Mouse (Mus musculus): ENCODE measurements at regions not wholly inside any gene's neighbourhood (a gene's known extent, or its start where the extent isn't known, plus 50 kb on each side); places are given as distances from the start of the nearest gene placed in this dataset.

GRCm38 (mm10) chr16:78197252-78197896 lies 103.9 kb upstream of the Cxadr start:
- DNase-seq (ENCODE audit: low spot score) (no peak), ATAC-seq (ENCODE audit: extremely low read depth, insufficient number of reproducible peaks, low FRiP score, poor library complexity, severe bottlenecking) (peak; percentile 49; the same call in 1 of the 2 replicates)
- Histone ChIP-seq H3K4me3 (ENCODE audit: low read depth, low read length) (no peak overlapping the region), H3K9me3 (replicated peaks) (peaks cover 8% of the 10 kb centered on the region; the same call in 1 of the 2 replicates), H3K36me3 (replicated peaks) (no peaks in the 10 kb centered on the region), H3K4me1 (ENCODE audit: insufficient read depth, low read depth, low read length) (no peaks in the 10 kb centered on the region), H3K27me3 (ENCODE audit: insufficient read depth, low read length) (no peaks in the 10 kb centered on the region)
- TF ChIP-seq TAL1 (conservative IDR thresholded peaks at IDR 0.05; ENCODE audit: low read depth, low read length) (no peak), GATA2 (IDR thresholded peaks at IDR 0.05; ENCODE audit: borderline replicate concordance, low read depth, low read length) (no peak), GATA1 (IDR thresholded peaks at IDR 0.05; ENCODE audit: borderline replicate concordance, low read length) (no peak), POLR2AphosphoS5 (IDR thresholded peaks at IDR 0.05; ENCODE audit: insufficient replicate concordance, low read depth, low read length) (no peak), CTCF (IDR thresholded peaks at IDR 0.05; ENCODE audit: low read depth, low read length) (no peak)

GRCm38 (mm10) chr16:78170627-78171605 lies 130.4 kb upstream of the Cxadr start:
- Histone ChIP-seq H3K9me3 (replicated peaks) (peaks cover 7% of the 10 kb centered on the region), H3K36me3 (replicated peaks) (no peaks in the 10 kb centered on the region), H3K4me3 (ENCODE audit: low read depth, low read length) (no peak overlapping the region), H3K4me1 (ENCODE audit: insufficient read depth, low read depth, low read length) (no peaks in the 10 kb centered on the region), H3K27me3 (ENCODE audit: insufficient read depth, low read length) (no peaks in the 10 kb centered on the region)
- ATAC-seq (ENCODE audit: extremely low read depth, insufficient number of reproducible peaks, low FRiP score, poor library complexity, severe bottlenecking) (no peak), DNase-seq (ENCODE audit: low spot score) (no peak)
- TF ChIP-seq CTCF (IDR thresholded peaks at IDR 0.05; ENCODE audit: low read depth, low read length) = no peak
- TF ChIP-seq GATA1 (IDR thresholded peaks at IDR 0.05; ENCODE audit: borderline replicate concordance, low read length) = no peak
- TF ChIP-seq GATA2 (IDR thresholded peaks at IDR 0.05; ENCODE audit: borderline replicate concordance, low read depth, low read length) = no peak
- TF ChIP-seq POLR2AphosphoS5 (IDR thresholded peaks at IDR 0.05; ENCODE audit: insufficient replicate concordance, low read depth, low read length) = no peak
- no peak for TF ChIP-seq TAL1 (conservative IDR thresholded peaks at IDR 0.05; ENCODE audit: low read depth, low read length)

- no peaks in the 10 kb centered on the region; the same call in 1 of the 2 replicates for H3K9me3 ChIP-seq (replicated peaks)
- H3K4me1 ChIP-seq (ENCODE audit: insufficient read depth, low read depth, low read length) = no peaks in the 10 kb centered on the region
- no peak for ATAC-seq (ENCODE audit: extremely low read depth, insufficient number of reproducible peaks, low FRiP score, poor library complexity, severe bottlenecking)
- DNase-seq (ENCODE audit: low spot score) = no peak
- TF ChIP-seq CTCF (IDR thresholded peaks at IDR 0.05; ENCODE audit: low read depth, low read length) (no peak), POLR2AphosphoS5 (IDR thresholded peaks at IDR 0.05; ENCODE audit: insufficient replicate concordance, low read depth, low read length) (no peak), TAL1 (conservative IDR thresholded peaks at IDR 0.05; ENCODE audit: low read depth, low read length) (no peak), GATA2 (IDR thresholded peaks at IDR 0.05; ENCODE audit: borderline replicate concordance, low read depth, low read length) (no peak), GATA1 (IDR thresholded peaks at IDR 0.05; ENCODE audit: borderline replicate concordance, low read length) (no peak)
- H3K27me3 ChIP-seq (ENCODE audit: insufficient read depth, low read length) = no peaks in the 10 kb centered on the region
- no peaks in the 10 kb centered on the region for H3K36me3 ChIP-seq (replicated peaks)
- no peak overlapping the region for H3K4me3 ChIP-seq (ENCODE audit: low read depth, low read length)
Measured at GRCm38 (mm10) chr16:78156876-78157232, 144.4 kb upstream of the Cxadr start.

- H3K9me3 ChIP-seq (replicated peaks) = no peaks in the 10 kb centered on the region; the same call in 1 of the 2 replicates
- DNase-seq (ENCODE audit: low spot score) (no peak), ATAC-seq (ENCODE audit: extremely low read depth, insufficient number of reproducible peaks, low FRiP score, poor library complexity, severe bottlenecking) (no peak)
- TF ChIP-seq POLR2AphosphoS5 (IDR thresholded peaks at IDR 0.05; ENCODE audit: insufficient replicate concordance, low read depth, low read length) (no peak), TAL1 (conservative IDR thresholded peaks at IDR 0.05; ENCODE audit: low read depth, low read length) (no peak), CTCF (IDR thresholded peaks at IDR 0.05; ENCODE audit: low read depth, low read length) (no peak), GATA1 (IDR thresholded peaks at IDR 0.05; ENCODE audit: borderline replicate concordance, low read length) (no peak), GATA2 (IDR thresholded peaks at IDR 0.05; ENCODE audit: borderline replicate concordance, low read depth, low read length) (no peak)
- no peaks in the 10 kb centered on the region for H3K4me1 ChIP-seq (ENCODE audit: insufficient read depth, low read depth, low read length)
- no peaks in the 10 kb centered on the region for H3K36me3 ChIP-seq (replicated peaks)
- no peak overlapping the region for H3K4me3 ChIP-seq (ENCODE audit: low read depth, low read length)
- no peaks in the 10 kb centered on the region for H3K27me3 ChIP-seq (ENCODE audit: insufficient read depth, low read length)
Measured at GRCm38 (mm10) chr16:78156138-78156875, 145.0 kb upstream of the Cxadr start.

- no peak for ATAC-seq (ENCODE audit: extremely low read depth, insufficient number of reproducible peaks, low FRiP score, poor library complexity, severe bottlenecking)
Measured at GRCm38 (mm10) chr16:78153899-78154605, 147.2 kb upstream of the Cxadr start.

More at GRCm38 (mm10) chr16:78153899-78154605, 147.2 kb upstream of the Cxadr start:
- Histone ChIP-seq H3K27me3 (ENCODE audit: insufficient read depth, low read length) (no peaks in the 10 kb centered on the region), H3K4me3 (ENCODE audit: low read depth, low read length) (no peak overlapping the region), H3K4me1 (ENCODE audit: insufficient read depth, low read depth, low read length) (no peaks in the 10 kb centered on the region), H3K9me3 (replicated peaks) (no peaks in the 10 kb centered on the region; the same call in 1 of the 2 replicates), H3K36me3 (replicated peaks) (no peaks in the 10 kb centered on the region)
- TF ChIP-seq GATA1 (IDR thresholded peaks at IDR 0.05; ENCODE audit: borderline replicate concordance, low read length) (no peak), CTCF (IDR thresholded peaks at IDR 0.05; ENCODE audit: low read depth, low read length) (no peak), TAL1 (conservative IDR thresholded peaks at IDR 0.05; ENCODE audit: low read depth, low read length) (no peak), POLR2AphosphoS5 (IDR thresholded peaks at IDR 0.05; ENCODE audit: insufficient replicate concordance, low read depth, low read length) (no peak), GATA2 (IDR thresholded peaks at IDR 0.05; ENCODE audit: borderline replicate concordance, low read depth, low read length) (no peak)
- DNase-seq (ENCODE audit: low spot score) = no peak

All from G1E (cell line).